Mouse (Mus musculus): Measurements from ENCODE around the gene Eif4g3. TPM values are rescaled to one million over a fixed set of nuclear protein-coding genes. Genes with fewer than 3 reads are reported as not detected.

Gene Eif4g3
- total RNA-seq, 2 experiments from 2014 or later: 14.2 to 23.6 TPM

- ATAC-seq (replicated peaks; ENCODE audit: low FRiP score, poor library complexity, severe bottlenecking): no peak
Measured at GRCm38 (mm10) chr4:138082466-138082865, 89.6 kb downstream of the Eif4g3 start.

- no peak for ATAC-seq (replicated peaks; ENCODE audit: low FRiP score, poor library complexity, severe bottlenecking)
Measured at GRCm38 (mm10) chr4:138084103-138084502, 91.3 kb downstream of the Eif4g3 start.

GRCm38 (mm10) chr4:138084851-138085573 lies 92.2 kb downstream of the Eif4g3 start:
- no peak for ATAC-seq (replicated peaks; ENCODE audit: low FRiP score, poor library complexity, severe bottlenecking)

GRCm38 (mm10) chr4:138086949-138087348 lies 94.1 kb downstream of the Eif4g3 start:
- ATAC-seq (replicated peaks; ENCODE audit: low FRiP score, poor library complexity, severe bottlenecking): no peak

- ATAC-seq (replicated peaks; ENCODE audit: low FRiP score, poor library complexity, severe bottlenecking): no peak
Measured at GRCm38 (mm10) chr4:138089512-138089911, 96.7 kb downstream of the Eif4g3 start.

- ATAC-seq (replicated peaks; ENCODE audit: low FRiP score, poor library complexity, severe bottlenecking): no peak
Measured at GRCm38 (mm10) chr4:138091562-138092194, 98.9 kb downstream of the Eif4g3 start.

GRCm38 (mm10) chr4:138100456-138100855 lies 107.6 kb downstream of the Eif4g3 start:
- no peak for ATAC-seq (replicated peaks; ENCODE audit: low FRiP score, poor library complexity, severe bottlenecking)

- ATAC-seq (replicated peaks; ENCODE audit: low FRiP score, poor library complexity, severe bottlenecking): no peak
Measured at GRCm38 (mm10) chr4:138101795-138102194, 109.0 kb downstream of the Eif4g3 start.

GRCm38 (mm10) chr4:138102413-138102812 lies 109.6 kb downstream of the Eif4g3 start:
- ATAC-seq (replicated peaks; ENCODE audit: low FRiP score, poor library complexity, severe bottlenecking): no peak

GRCm38 (mm10) chr4:138104967-138105366 lies 112.1 kb downstream of the Eif4g3 start:
- ATAC-seq (replicated peaks; ENCODE audit: low FRiP score, poor library complexity, severe bottlenecking): no peak

- peak; percentile 82 for ATAC-seq (replicated peaks; ENCODE audit: low FRiP score, poor library complexity, severe bottlenecking)
Measured at GRCm38 (mm10) chr4:138107441-138108409, 114.9 kb downstream of the Eif4g3 start.

- no peak for ATAC-seq (replicated peaks; ENCODE audit: low FRiP score, poor library complexity, severe bottlenecking)
Measured at GRCm38 (mm10) chr4:138108541-138108940, 115.7 kb downstream of the Eif4g3 start.

- ATAC-seq (replicated peaks; ENCODE audit: low FRiP score, poor library complexity, severe bottlenecking): no peak
Measured at GRCm38 (mm10) chr4:138109332-138109731, 116.5 kb downstream of the Eif4g3 start.

- no peak for ATAC-seq (replicated peaks; ENCODE audit: low FRiP score, poor library complexity, severe bottlenecking)
Measured at GRCm38 (mm10) chr4:138111858-138112257, 119.0 kb downstream of the Eif4g3 start.

GRCm38 (mm10) chr4:138119740-138120139 lies 126.9 kb downstream of the Eif4g3 start:
- ATAC-seq (replicated peaks; ENCODE audit: low FRiP score, poor library complexity, severe bottlenecking): no peak

GRCm38 (mm10) chr4:138124046-138124445 lies 131.2 kb downstream of the Eif4g3 start:
- ATAC-seq (replicated peaks; ENCODE audit: low FRiP score, poor library complexity, severe bottlenecking): no peak

GRCm38 (mm10) chr4:138127371-138127770 lies 134.5 kb downstream of the Eif4g3 start:
- ATAC-seq (replicated peaks; ENCODE audit: low FRiP score, poor library complexity, severe bottlenecking): no peak

GRCm38 (mm10) chr4:138127781-138128180 lies 135.0 kb downstream of the Eif4g3 start:
- no peak for ATAC-seq (replicated peaks; ENCODE audit: low FRiP score, poor library complexity, severe bottlenecking)

- no peak for ATAC-seq (replicated peaks; ENCODE audit: low FRiP score, poor library complexity, severe bottlenecking)
Measured at GRCm38 (mm10) chr4:138130149-138130548, 137.3 kb downstream of the Eif4g3 start.

GRCm38 (mm10) chr4:138131226-138131625 lies 138.4 kb downstream of the Eif4g3 start:
- ATAC-seq (replicated peaks; ENCODE audit: low FRiP score, poor library complexity, severe bottlenecking): no peak

Data from erythroblast, adult 5-6 weeks (primary cell).